Mouse (Mus musculus) neural tube, embryonic 12.5 days (tissue): Measurements from ENCODE around the gene Riok1. TPM values are rescaled to one million over a fixed set of nuclear protein-coding genes. Genes with fewer than 3 reads are reported as not detected.

Source experiments
- ATAC-seq: fragments of 200-750 bp; cut with Nextera tagmentation; 2 replicates; pipeline ENCODE4 v1.8.0; 2017; ENCODE audit warnings: low read depth, mild to moderate bottlenecking, moderate TSS enrichment, moderate library complexity; ENCODE audit not compliant: low FRiP score
- H3K27ac ChIP-seq: fragments of 300-500 bp; sonication (generic); 2 replicates; pipeline ENCODE4 v1.5.1; 2016
- H3K27me3 ChIP-seq: fragments of 300-500 bp; sonication (generic); replicated peaks from 2 replicates; pipeline ENCODE4 v1.6.1; 2016; ENCODE audit warnings: mild to moderate bottlenecking
- H3K36me3 ChIP-seq: fragments of 300-500 bp; sonication (generic); 2 replicates; pipeline ENCODE4 v1.6.1; 2016; ENCODE audit warnings: mild to moderate bottlenecking
- H3K4me1 ChIP-seq: fragments of 300-500 bp; sonication (generic); 2 replicates; pipeline ENCODE4 v1.6.1; 2016
- H3K4me2 ChIP-seq: fragments of 300-500 bp; sonication (generic); replicated peaks from 2 replicates; pipeline ENCODE4 v1.6.1; 2016; ENCODE audit warnings: mild to moderate bottlenecking
- H3K4me3 ChIP-seq: fragments of 300-500 bp; sonication (generic); 2 replicates; pipeline ENCODE4 v1.5.1; 2016
- H3K9ac ChIP-seq: fragments of 300-500 bp; sonication (generic); 2 replicates; pipeline ENCODE4 v1.6.1; 2016; ENCODE audit warnings: mild to moderate bottlenecking
- H3K9me3 ChIP-seq: fragments of 300-500 bp; sonication (generic); 2 replicates; pipeline ENCODE4 v1.6.1; 2016; ENCODE audit warnings: mild to moderate bottlenecking
- WGBS: fragments of 180-500 bp; shearing (Covaris S2); methylation state at CpG from one replicate; pipeline ENCODE4 v1.1.7; 2016; 5-methylcytosine and 5-hydroxymethylcytosine counted together
- microRNA-seq: library from miRNA; unstranded; fragments of <30 nt; microRNA quantifications from one replicate; pipeline ENCODE4, GENCODE M21; 2017
- polyA plus RNA-seq: library from polyadenylated mRNA; unstranded; fragments of >200 nt; fragmentation: Nextera tagmentation; extraction: Ambion mirVana; gene quantifications from 2 replicates; pipeline ENCODE4 v1.2.1, GENCODE M21; 2016

Riok1 gene
- polyA plus RNA-seq, 1 experiment from 2014 or later, result 60.7 TPM

- WGBS, result 89% methylated on average over 4 of the region's 4 CpGs
Observed at GRCm38 (mm10) chr13:38103406-38103805, 66.6 kb downstream of the Riok1 start.

DNA sequence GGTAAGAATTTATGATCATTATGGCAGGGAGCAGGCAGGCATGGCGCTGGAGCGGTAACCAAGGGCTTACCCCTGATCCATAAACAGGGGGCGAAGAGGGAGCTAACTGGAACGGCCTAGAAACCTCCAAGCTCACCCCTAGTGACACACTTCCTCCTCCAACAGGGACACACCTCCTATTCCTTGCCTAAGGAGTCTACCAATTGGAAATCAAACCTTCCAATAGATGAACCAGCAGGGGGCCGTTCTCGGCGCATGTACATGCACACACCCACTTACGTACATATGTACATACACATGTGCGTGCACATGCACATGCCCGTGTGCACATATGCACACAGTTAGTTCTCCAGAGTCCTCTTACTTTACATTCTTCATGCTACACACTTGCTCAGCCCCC, 67.7 kb downstream of the Riok1 start:
- H3K4me3 ChIP-seq, result no peak overlapping the region
- no peaks in the 10 kb centered on the region for H3K4me1 ChIP-seq
- H3K9me3 ChIP-seq, result no peaks in the 10 kb centered on the region
- no peak overlapping the region for H3K9ac ChIP-seq
- no peaks in the 10 kb centered on the region for H3K36me3 ChIP-seq
- 88% methylated on average over 10 of the region's 10 CpGs for WGBS
- no peak overlapping the region for H3K27ac ChIP-seq
- no peaks in the 10 kb centered on the region for H3K27me3 ChIP-seq
- no peak for ATAC-seq
- no peak overlapping the region for H3K4me2 ChIP-seq

More at GRCm38 (mm10) chr13:38103406-38103805, 66.6 kb downstream of the Riok1 start:
- Histone ChIP-seq H3K27ac (no peak overlapping the region), H3K4me1 (no peaks in the 10 kb centered on the region), H3K4me3 (no peak overlapping the region), H3K4me2 (no peak overlapping the region), H3K27me3 (no peaks in the 10 kb centered on the region), H3K36me3 (no peaks in the 10 kb centered on the region), H3K9me3 (no peaks in the 10 kb centered on the region), H3K9ac (no peak overlapping the region)
- ATAC-seq, result no peak

DNA sequence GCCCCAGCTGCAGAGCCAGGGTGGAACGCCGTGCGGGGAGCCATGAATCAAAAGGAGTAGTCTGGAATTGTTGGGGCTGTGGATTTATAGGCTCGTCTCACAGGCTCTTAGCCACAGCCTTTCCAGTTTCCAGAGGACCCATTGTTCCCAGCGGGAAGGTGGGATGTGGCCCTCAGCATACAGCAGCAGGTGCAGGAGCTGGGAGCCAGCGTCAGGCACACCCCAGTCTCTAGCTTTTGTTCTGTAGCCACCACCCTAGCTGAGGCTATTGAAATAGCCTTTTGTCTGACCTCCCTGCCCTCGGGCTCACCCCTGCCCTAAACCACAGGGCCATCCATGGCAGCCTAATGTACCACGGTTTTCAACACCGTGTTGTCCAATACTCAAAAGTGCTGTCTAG, 72.3 kb downstream of the Riok1 start:
- WGBS, result 49% methylated on average over 9 of the region's 9 CpGs
- no peaks in the 10 kb centered on the region for H3K27me3 ChIP-seq
- no peak overlapping the region for H3K4me2 ChIP-seq
- H3K4me1 ChIP-seq, result no peaks in the 10 kb centered on the region
- H3K4me3 ChIP-seq, result no peak overlapping the region
- ATAC-seq, result no peak
- no peaks in the 10 kb centered on the region for H3K9me3 ChIP-seq
- no peak overlapping the region for H3K27ac ChIP-seq
- H3K9ac ChIP-seq, result no peak overlapping the region
- no peaks in the 10 kb centered on the region for H3K36me3 ChIP-seq

Small RNA genes lying within 50 kb of the gene (microRNA-seq; reads per million reads assigned to microRNA genes)
- not detected for gene Gm27387

Other genes starting within 250 kb of the Riok1 start
- 79.3 and 91.3 TPM in 2 replicates for gene Ssr1, start 42.8 kb upstream of the Riok1 start, polyA plus RNA-seq
- gene Cage1, start 74 bp downstream of the Riok1 start, polyA plus RNA-seq, result 1.4 and 1.7 TPM in 2 replicates
- 0.61 and 0.68 TPM in 2 replicates for gene Dsp, start 114.3 kb downstream of the Riok1 start, polyA plus RNA-seq
- 33.6 and 37.4 TPM in 2 replicates for gene Snrnp48, start 167.9 kb downstream of the Riok1 start, polyA plus RNA-seq